Mouse (Mus musculus) limb, embryonic 14.5 days (tissue): ENCODE results near the gene Akt2. TPM values are rescaled to one million over a fixed set of nuclear protein-coding genes. Genes with fewer than 3 reads are reported as not detected.
A peak's percentile ranks its signal among the peaks of the same experiment; 100 is the strongest.

Source experiments
- ATAC-seq: fragments of 200-750 bp; cut with Nextera tagmentation; 2 replicates; pipeline ENCODE4 v1.8.0; 2017; ENCODE audit warnings: low read depth, moderate number of reproducible peaks, moderate TSS enrichment; ENCODE audit not compliant: low FRiP score
- DNase-seq: peaks from one replicate; pipeline ENCODE4 v3.0.0-alpha.2; 2015; ENCODE audit warnings: low spot score
- H3K27ac ChIP-seq: fragments of 300-500 bp; sonication (generic); replicated peaks from 2 replicates; pipeline ENCODE4 v1.5.1; 2014; ENCODE audit warnings: low read depth, mild to moderate bottlenecking, low read length, moderate library complexity, mixed read lengths
- H3K27me3 ChIP-seq: fragments of 300-500 bp; sonication (generic); 2 replicates; pipeline ENCODE4 v1.6.1; 2014; ENCODE audit warnings: low read length, mixed read lengths; ENCODE audit not compliant: control insufficient read depth, insufficient read depth
- H3K36me3 ChIP-seq: fragments of 300-500 bp; sonication (generic); 2 replicates; pipeline ENCODE4 v1.6.1; 2014; ENCODE audit warnings: mild to moderate bottlenecking, low read length, moderate library complexity, mixed read lengths; ENCODE audit not compliant: control insufficient read depth, insufficient read depth
- H3K4me1 ChIP-seq: fragments of 300-500 bp; sonication (generic); 2 replicates; pipeline ENCODE4 v1.6.1; 2014; ENCODE audit warnings: antibody characterized with exemption, low read length, mixed read lengths; ENCODE audit not compliant: control insufficient read depth, insufficient read depth
- H3K4me2 ChIP-seq: fragments of 300-500 bp; sonication (generic); replicated peaks from 2 replicates; pipeline ENCODE4 v1.6.1; 2014; ENCODE audit warnings: low read depth, mild to moderate bottlenecking, low read length, moderate library complexity; ENCODE audit not compliant: severe bottlenecking
- H3K4me3 ChIP-seq: fragments of 300-500 bp; sonication (generic); replicated peaks from 2 replicates; pipeline ENCODE4 v1.5.1; 2014; ENCODE audit warnings: low read length
- H3K9ac ChIP-seq: fragments of 300-500 bp; sonication (generic); 2 replicates; pipeline ENCODE4 v1.6.1; 2014; ENCODE audit warnings: mild to moderate bottlenecking, low read depth, low read length, moderate library complexity; ENCODE audit not compliant: severe bottlenecking
- H3K9me3 ChIP-seq: fragments of 300-500 bp; sonication (generic); 2 replicates; pipeline ENCODE4 v1.6.1; 2016; ENCODE audit warnings: low read length; ENCODE audit not compliant: control insufficient read depth
- POLR2A ChIP-seq: fragments of 200-500 bp; IDR thresholded peaks from 2 replicates; pipeline ENCODE4 v1.8.0; 2012; ENCODE audit warnings: inconsistent platforms, mild to moderate bottlenecking, moderate library complexity, borderline replicate concordance; ENCODE audit not compliant: insufficient read depth, insufficient read length; ENCODE audit errors: extremely low read depth
- WGBS: fragments of 180-500 bp; shearing (Covaris S2); extraction: QIAGEN DNeasy Blood & Tissue Kit; methylation state at CpG from one replicate; pipeline ENCODE4 v1.1.7; 2014; 5-methylcytosine and 5-hydroxymethylcytosine counted together
- polyA plus RNA-seq, 2 experiments: library from polyadenylated mRNA; depleted of rRNA in 1 of 2; stranded (reverse) in 1 of 2; unstranded in 1 of 2; fragments of >200 nt; fragmentation: Nextera tagmentation in 1 of 2; extraction: Ambion mirVana in 1 of 2; gene quantifications; 2 replicates each; pipeline versions ENCODE4 v1.2.1 to v1.2.3; 2012 to 2014

The Akt2 gene
- polyA plus RNA-seq, 2 experiments: 96.6 to 112 TPM

DNA sequence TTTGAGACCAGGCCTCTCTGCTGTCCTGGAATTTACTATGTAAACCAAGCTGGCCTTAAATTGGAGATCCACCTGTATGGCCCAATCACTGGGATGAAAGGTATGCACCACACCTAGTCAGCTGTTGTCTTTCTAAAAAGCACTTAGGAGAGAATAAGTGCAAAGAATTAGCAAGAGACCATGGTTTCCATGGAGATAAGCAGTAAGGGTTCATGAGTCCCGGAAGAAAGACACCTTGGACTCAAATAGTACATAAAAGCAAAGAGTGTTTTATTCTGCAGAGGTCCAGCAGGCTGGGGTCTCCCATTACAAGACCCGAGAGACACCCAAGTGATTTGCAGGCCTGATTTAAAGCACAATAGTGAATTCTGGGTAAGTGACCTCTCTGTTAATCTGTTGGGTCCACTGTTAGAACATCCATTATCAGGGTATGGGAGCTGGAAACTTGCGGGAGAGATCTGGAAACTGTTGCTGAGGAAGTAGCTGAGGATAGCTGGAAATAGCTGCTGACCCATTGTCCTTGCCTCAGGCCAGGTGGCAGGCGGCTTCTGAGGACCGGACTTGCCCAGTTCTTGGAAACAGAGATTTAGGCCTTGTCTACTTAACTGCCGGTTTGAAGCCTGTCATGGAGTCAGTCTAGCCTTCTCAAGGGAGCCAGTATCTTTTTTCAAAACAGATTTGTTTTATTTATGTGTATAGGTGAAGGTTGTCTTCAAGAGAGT lies 56.1 kb downstream of the Akt2 start:
- Histone ChIP-seq H3K9ac (no peak overlapping the region), H3K4me2 (no peak overlapping the region), H3K9me3 (no peaks in the 10 kb centered on the region), H3K4me3 (no peak overlapping the region), H3K27ac (no peak overlapping the region), H3K4me1 (no peaks in the 10 kb centered on the region), H3K27me3 (no peaks in the 10 kb centered on the region), H3K36me3 (no peaks in the 10 kb centered on the region)
- DNase-seq (no peak), ATAC-seq (no peak)
- no peak for TF ChIP-seq POLR2A
- 89% methylated on average over 6 of the region's 6 CpGs for WGBS

DNA sequence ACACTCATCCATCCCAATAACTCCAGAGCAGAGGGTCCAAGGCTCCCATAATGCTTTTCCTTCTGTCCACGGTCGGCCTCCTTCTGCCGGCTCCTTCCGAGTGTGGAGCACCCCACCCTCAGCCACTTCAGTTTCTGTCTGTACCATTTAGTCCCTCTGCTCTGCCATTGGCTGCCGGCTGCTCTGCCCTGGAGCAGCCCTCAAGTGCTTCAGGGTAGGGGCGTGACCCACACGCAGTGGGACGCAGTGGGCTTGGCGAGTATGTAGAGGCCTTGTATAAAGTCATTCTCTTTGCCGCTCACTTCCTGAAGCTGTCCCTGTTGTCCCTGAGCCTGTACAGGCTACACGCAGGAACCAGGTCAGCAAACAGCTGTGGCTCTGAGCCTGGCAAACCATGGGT lies 58.4 kb downstream of the Akt2 start:
- peaks cover 21% of the 10 kb centered on the region for H3K27me3 ChIP-seq
- 89% methylated on average over 11 of the region's 11 CpGs for WGBS
- H3K36me3 ChIP-seq: no peaks in the 10 kb centered on the region
- no peak overlapping the region for H3K4me3 ChIP-seq
- DNase-seq: no peak
- H3K4me1 ChIP-seq: peaks cover 5% of the 10 kb centered on the region; the same call in 1 of the 2 replicates
- no peak for TF ChIP-seq POLR2A
- no peak overlapping the region for H3K4me2 ChIP-seq
- H3K9ac ChIP-seq: no peak overlapping the region
- no peak overlapping the region for H3K27ac ChIP-seq
- no peak for ATAC-seq
- H3K9me3 ChIP-seq: no peaks in the 10 kb centered on the region

DNA sequence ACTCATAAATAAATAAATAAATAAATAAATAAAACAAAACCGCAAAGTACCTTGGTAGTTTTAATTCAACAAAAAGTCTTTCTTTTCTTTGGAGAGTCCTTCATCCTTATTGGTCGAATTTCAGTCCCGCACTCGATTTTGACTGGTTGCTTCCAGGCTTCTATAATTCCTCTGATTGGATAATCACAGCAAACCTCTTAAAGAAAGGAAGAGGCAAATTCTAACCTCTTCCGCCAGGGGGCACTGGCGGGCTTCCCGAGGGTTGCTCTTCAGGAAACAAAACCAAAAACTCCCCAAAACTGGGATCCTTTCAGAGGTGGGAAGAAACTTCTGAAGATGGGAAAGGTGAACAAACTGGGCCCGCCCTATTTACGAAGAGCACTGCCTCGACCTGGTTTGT lies 59.6 kb downstream of the Akt2 start:
- TF ChIP-seq POLR2A: no peak
- H3K27me3 ChIP-seq: peaks cover 31% of the 10 kb centered on the region
- H3K9me3 ChIP-seq: no peaks in the 10 kb centered on the region
- H3K4me2 ChIP-seq: no peak overlapping the region
- H3K36me3 ChIP-seq: no peaks in the 10 kb centered on the region
- ATAC-seq: no peak
- peak; percentile 84 for DNase-seq
- peaks cover 5% of the 10 kb centered on the region; the same call in 1 of the 2 replicates for H3K4me1 ChIP-seq
- H3K4me3 ChIP-seq: no peak overlapping the region
- H3K27ac ChIP-seq: no peak overlapping the region
- H3K9ac ChIP-seq: no peak overlapping the region
- WGBS: 5% methylated on average over 10 of the region's 10 CpGs

DNA sequence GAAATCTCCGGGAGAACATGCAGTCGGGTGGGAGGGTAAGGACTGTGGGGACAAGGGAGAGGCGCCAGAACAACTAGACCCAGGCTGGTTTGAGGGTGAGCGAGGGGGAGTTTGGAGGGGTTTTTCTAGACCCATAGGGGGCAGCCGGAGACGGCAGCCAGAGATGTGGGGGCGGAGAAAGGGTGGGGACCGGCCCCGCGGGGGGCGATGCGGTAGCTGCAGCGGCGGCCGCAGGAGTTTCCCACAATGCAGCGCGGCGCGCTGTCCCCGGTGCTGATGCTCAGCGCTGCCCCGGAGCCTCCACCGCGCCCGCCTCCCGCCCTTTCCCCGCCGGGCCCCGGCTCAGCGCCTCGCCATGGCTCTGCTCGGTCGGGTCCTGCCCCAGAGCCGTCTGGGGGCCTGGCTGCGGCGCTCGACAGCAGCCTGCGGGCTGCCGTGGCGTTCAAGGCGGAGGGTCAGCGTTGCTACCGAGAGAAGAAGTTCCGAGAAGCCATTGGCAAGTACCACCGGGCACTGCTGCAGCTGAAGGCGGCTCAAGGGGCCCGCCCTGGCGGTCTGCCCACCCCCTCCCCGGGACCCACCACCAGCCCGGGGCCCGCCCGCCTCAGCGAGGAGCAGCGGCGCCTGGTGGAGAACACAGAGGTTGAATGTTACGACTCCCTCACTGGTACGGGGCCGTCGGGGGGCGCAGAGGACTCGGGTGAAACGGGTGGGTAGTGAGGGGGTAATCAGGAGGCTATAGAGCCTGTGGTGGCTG lies 62.5 kb downstream of the Akt2 start, which contains the start of gene Ttc9b:
TSS of gene Ttc9b (plus strand) at position 235 of the 757 bp plus-strand sequence.
- Histone ChIP-seq H3K27me3 (peaks cover 48% of the 10 kb centered on the region), H3K27ac (no peak within 1 kb of the TSS), H3K9ac (no peak within 1 kb of the TSS), H3K4me2 (peak within 1 kb of the TSS; percentile 42), H3K9me3 (no peaks in the 10 kb centered on the region), H3K4me3 (peak within 1 kb of the TSS; percentile 27), H3K4me1 (peaks cover 5% of the 10 kb centered on the region; the same call in 1 of the 2 replicates), H3K36me3 (peaks cover 23% of the 10 kb centered on the region)
- ATAC-seq (peak; percentile 48; the same call in 1 of the 2 replicates), DNase-seq (peak; percentile 62)
- no peak for TF ChIP-seq POLR2A
- WGBS: 5% methylated on average over 37 of the region's 62 CpGs

DNA sequence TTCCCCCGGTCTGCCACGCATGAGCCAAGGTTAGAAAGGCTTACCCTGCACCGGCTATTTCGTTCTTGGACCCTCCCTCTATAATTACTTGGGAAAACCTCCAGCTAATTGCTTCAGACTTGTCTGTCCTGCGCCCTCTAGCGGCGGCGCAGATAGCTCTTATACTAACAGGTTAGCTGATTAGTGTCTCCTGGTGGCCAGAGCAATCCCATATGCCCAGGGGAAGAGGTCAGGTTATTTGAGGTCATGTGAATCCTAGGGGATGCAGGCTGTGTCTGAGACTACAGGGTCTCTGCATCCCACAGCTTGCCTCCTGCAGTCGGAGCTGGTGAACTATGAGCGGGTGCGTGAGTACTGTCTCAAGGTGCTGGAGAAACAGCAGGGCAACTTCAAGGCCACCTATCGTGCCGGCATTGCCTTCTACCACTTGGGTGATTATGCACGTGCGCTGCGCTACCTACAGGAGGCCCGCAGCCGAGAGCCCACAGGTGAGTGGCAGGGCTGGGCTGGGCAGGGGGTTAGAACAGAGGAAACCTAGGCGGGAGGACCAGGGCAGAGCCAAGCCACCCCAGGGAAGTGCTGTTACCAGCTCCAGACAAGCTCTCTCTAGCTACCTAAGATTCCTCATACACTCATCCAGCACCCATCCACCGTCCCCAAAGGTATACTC lies 63.4 kb downstream of the Akt2 start:
- TF ChIP-seq POLR2A: no peak
- Histone ChIP-seq H3K27me3 (peaks cover 53% of the 10 kb centered on the region), H3K9me3 (no peaks in the 10 kb centered on the region), H3K4me1 (peaks cover 5% of the 10 kb centered on the region; the same call in 1 of the 2 replicates), H3K4me2 (no peak overlapping the region), H3K4me3 (no peak overlapping the region), H3K27ac (no peak overlapping the region), H3K9ac (no peak overlapping the region), H3K36me3 (peaks cover 32% of the 10 kb centered on the region)
- ATAC-seq: no peak
- WGBS: 59% methylated on average over 20 of the region's 20 CpGs
- DNase-seq: no peak
